Mouse (Mus musculus) hindbrain, embryonic 11.5 days (tissue): ENCODE measurements around the gene Prkca. TPM values are rescaled to one million over a fixed set of nuclear protein-coding genes. Genes with fewer than 3 reads are reported as not detected.

ENCODE experiments used
- ATAC-seq: fragments of 200-750 bp; cut with Nextera tagmentation; 2 replicates; pipeline ENCODE4 v1.8.0; 2017; ENCODE audit warnings: mild to moderate bottlenecking, moderate TSS enrichment, moderate library complexity; ENCODE audit not compliant: low FRiP score
- DNase-seq: peaks from one replicate; pipeline ENCODE4 v3.0.0-alpha.2; 2015; ENCODE audit warnings: low spot score
- H3K27ac ChIP-seq: fragments of 300-500 bp; sonication (generic); 2 replicates; pipeline ENCODE4 v1.5.1; 2014; ENCODE audit warnings: mild to moderate bottlenecking, low read depth, low read length
- H3K27me3 ChIP-seq: fragments of 300-500 bp; sonication (generic); 2 replicates; pipeline ENCODE4 v1.6.1; 2014; ENCODE audit warnings: mild to moderate bottlenecking, low read length, moderate library complexity, mixed read lengths; ENCODE audit not compliant: control insufficient read depth, insufficient read depth
- H3K36me3 ChIP-seq: fragments of 300-500 bp; sonication (generic); 2 replicates; pipeline ENCODE4 v1.6.1; 2014; ENCODE audit warnings: mild to moderate bottlenecking, low read length, moderate library complexity, mixed read lengths; ENCODE audit not compliant: control insufficient read depth, insufficient read depth
- H3K4me1 ChIP-seq: fragments of 300-500 bp; sonication (generic); replicated peaks from 2 replicates; pipeline ENCODE4 v1.6.1; 2014; ENCODE audit warnings: low read length, mixed read lengths; ENCODE audit not compliant: control insufficient read depth, insufficient read depth
- H3K4me2 ChIP-seq: fragments of 300-500 bp; sonication (generic); replicated peaks from 2 replicates; pipeline ENCODE4 v1.6.1; 2014; ENCODE audit warnings: mild to moderate bottlenecking, low read depth, low read length
- H3K4me3 ChIP-seq: fragments of 300-500 bp; sonication (generic); 2 replicates; pipeline ENCODE4 v1.5.1; 2014; ENCODE audit warnings: low read depth, low read length
- H3K9ac ChIP-seq: fragments of 300-500 bp; sonication (generic); 2 replicates; pipeline ENCODE4 v1.6.1; 2014; ENCODE audit warnings: low read depth, low read length
- H3K9me3 ChIP-seq: fragments of 300-500 bp; sonication (generic); 2 replicates; pipeline ENCODE4 v1.6.1; 2016; ENCODE audit warnings: low read length; ENCODE audit not compliant: control insufficient read depth
- WGBS: fragments of 180-500 bp; shearing (Covaris S2); extraction: QIAGEN DNeasy Blood & Tissue Kit; methylation state at CpG from one replicate; pipeline ENCODE4 v1.1.7; 2014; 5-methylcytosine and 5-hydroxymethylcytosine counted together
- polyA plus RNA-seq: library from polyadenylated mRNA; unstranded; fragments of >200 nt; fragmentation: Nextera tagmentation; extraction: Ambion mirVana; gene quantifications from 2 replicates; pipeline ENCODE4 v1.2.1, GENCODE M21; 2014

Gene Prkca
- polyA plus RNA-seq, 1 experiment from 2014 or later, result 4.1 TPM

GRCm38 (mm10) chr11:108345321-108345720, 1.6 kb upstream of the Prkca start:
- Histone ChIP-seq H3K9ac (no peak overlapping the region), H3K27ac (no peak overlapping the region), H3K36me3 (no peaks in the 10 kb centered on the region), H3K9me3 (no peaks in the 10 kb centered on the region), H3K27me3 (peaks cover 4% of the 10 kb centered on the region; the same call in 1 of the 2 replicates), H3K4me2 (no peak overlapping the region), H3K4me3 (no peak overlapping the region), H3K4me1 (0 out of 2 replicates have a peak, but pooled peaks cover 2% of the 10 kb centered on the region)
- 87% methylated on average over 2 of the region's 2 CpGs for WGBS
- ATAC-seq (no peak), DNase-seq (no peak)

- ATAC-seq (no peak), DNase-seq (no peak)
- no peak overlapping the region for H3K9ac ChIP-seq
- peaks cover 4% of the 10 kb centered on the region; the same call in 1 of the 2 replicates for H3K27me3 ChIP-seq
- H3K27ac ChIP-seq, result no peak overlapping the region
- WGBS, result 51% methylated on average over 8 of the region's 8 CpGs
- no peaks in the 10 kb centered on the region for H3K36me3 ChIP-seq
- H3K4me2 ChIP-seq, result peak overlapping the region; percentile 100
- peak overlapping the region; percentile 52 for H3K4me3 ChIP-seq
- 0 out of 2 replicates have a peak, but pooled peaks cover 2% of the 10 kb centered on the region for H3K4me1 ChIP-seq
- H3K9me3 ChIP-seq, result no peaks in the 10 kb centered on the region
These were observed 1.0 kb upstream of the Prkca start for GRCm38 (mm10) chr11:108344759-108345158.

- Histone ChIP-seq H3K9ac (peak within 1 kb of the TSS; percentile 77), H3K27me3 (peaks cover 4% of the 10 kb centered on the region; the same call in 1 of the 2 replicates), H3K9me3 (no peaks in the 10 kb centered on the region), H3K27ac (peak within 1 kb of the TSS; percentile 85), H3K36me3 (no peaks in the 10 kb centered on the region), H3K4me2 (peak within 1 kb of the TSS; percentile 100), H3K4me1 (0 out of 2 replicates have a peak, but pooled peaks cover 2% of the 10 kb centered on the region), H3K4me3 (peak within 1 kb of the TSS; percentile 52)
- DNase-seq (peak; percentile 59), ATAC-seq (peak; percentile 84)
- under 1% methylated on average over 69 of the region's 75 CpGs for WGBS
These were observed 653 bp downstream of the Prkca start, which contains the start of gene Apoh for GRCm38 (mm10) chr11:108342781-108343768. TSS of gene Apoh (plus strand) at chr11:108343354.

GRCm38 (mm10) chr11:108341783-108342182, 1.9 kb downstream of the Prkca start:
- H3K9ac ChIP-seq, result no peak overlapping the region
- DNase-seq (no peak), ATAC-seq (no peak)
- 0 out of 2 replicates have a peak, but pooled peaks cover 2% of the 10 kb centered on the region for H3K4me1 ChIP-seq
- H3K4me2 ChIP-seq, result no peak overlapping the region
- WGBS, result 51% methylated on average over 8 of the region's 8 CpGs
- no peaks in the 10 kb centered on the region for H3K9me3 ChIP-seq
- no peak overlapping the region for H3K27ac ChIP-seq
- no peaks in the 10 kb centered on the region for H3K36me3 ChIP-seq
- H3K4me3 ChIP-seq, result no peak overlapping the region
- peaks cover 4% of the 10 kb centered on the region; the same call in 1 of the 2 replicates for H3K27me3 ChIP-seq

- H3K9ac ChIP-seq, result no peak overlapping the region
- WGBS, result 90% methylated on average over 4 of the region's 4 CpGs
- H3K4me3 ChIP-seq, result no peak overlapping the region
- no peaks in the 10 kb centered on the region for H3K36me3 ChIP-seq
- H3K27me3 ChIP-seq, result peaks cover 4% of the 10 kb centered on the region; the same call in 1 of the 2 replicates
- H3K27ac ChIP-seq, result no peak overlapping the region
- H3K4me1 ChIP-seq, result 0 out of 2 replicates have a peak, but pooled peaks cover 2% of the 10 kb centered on the region
- ATAC-seq (no peak), DNase-seq (no peak)
- no peaks in the 10 kb centered on the region for H3K9me3 ChIP-seq
- no peak overlapping the region for H3K4me2 ChIP-seq
These were observed 3.4 kb downstream of the Prkca start for GRCm38 (mm10) chr11:108340293-108340692.

GRCm38 (mm10) chr11:108336445-108336844, 7.3 kb downstream of the Prkca start:
- no peak overlapping the region for H3K4me2 ChIP-seq
- H3K9ac ChIP-seq, result no peak overlapping the region
- no peaks in the 10 kb centered on the region for H3K36me3 ChIP-seq
- no peak for DNase-seq
- no peak overlapping the region for H3K27ac ChIP-seq
- H3K4me1 ChIP-seq, result 0 out of 2 replicates have a peak, but pooled peaks cover 2% of the 10 kb centered on the region
- ATAC-seq, result no peak
- H3K9me3 ChIP-seq, result no peaks in the 10 kb centered on the region
- 0 out of 2 replicates have a peak, but pooled peaks cover 2% of the 10 kb centered on the region for H3K27me3 ChIP-seq
- H3K4me3 ChIP-seq, result no peak overlapping the region
- 49% methylated on average over 5 of the region's 5 CpGs for WGBS

GRCm38 (mm10) chr11:108335536-108335935, 8.2 kb downstream of the Prkca start:
- H3K4me3 ChIP-seq, result no peak overlapping the region
- 91% methylated on average over 4 of the region's 4 CpGs for WGBS
- DNase-seq, result no peak
- no peak overlapping the region for H3K9ac ChIP-seq
- 0 out of 2 replicates have a peak, but pooled peaks cover 2% of the 10 kb centered on the region for H3K4me1 ChIP-seq
- no peak overlapping the region for H3K4me2 ChIP-seq
- 0 out of 2 replicates have a peak, but pooled peaks cover 1% of the 10 kb centered on the region for H3K27me3 ChIP-seq
- H3K27ac ChIP-seq, result no peak overlapping the region
- H3K9me3 ChIP-seq, result no peaks in the 10 kb centered on the region
- H3K36me3 ChIP-seq, result no peaks in the 10 kb centered on the region
- ATAC-seq, result no peak

- Histone ChIP-seq H3K9ac (no peak overlapping the region), H3K4me3 (no peak overlapping the region), H3K36me3 (no peaks in the 10 kb centered on the region), H3K9me3 (no peaks in the 10 kb centered on the region), H3K27ac (no peak overlapping the region), H3K4me1 (0 out of 2 replicates have a peak, but pooled peaks cover 2% of the 10 kb centered on the region), H3K4me2 (no peak overlapping the region), H3K27me3 (no peaks in the 10 kb centered on the region)
- no peak for DNase-seq
- ATAC-seq, result no peak
- 75% methylated on average over 3 of the region's 3 CpGs for WGBS
These were observed 9.1 kb downstream of the Prkca start for GRCm38 (mm10) chr11:108334658-108335057.
